In genomic region chr8:50292158-50292557, GRCm38 (mm10) we compare ENCODE assay signal across 9 mouse cellular contexts.
A peak's percentile ranks its signal among the peaks of the same experiment; 100 is the strongest.
DNase-seq lines count a peak whose midpoint lies in the region; ATAC-seq and TF ChIP-seq lines count a peak whose summit lies in the region.
"Had no signal": no experiment of that assay in that cellular context is flagged by ENCODE, and none has a peak within 500 bp of the region (broad histone marks: within the 10 kb centered on the region; RNA-seq: fewer than 3 reads in every experiment).

No protein-coding gene starts in this region.

- H3K4me3 ChIP-seq in heart, embryonic 13.5 days = no peak overlapping the region
- no peak overlapping the region for H3K4me3 ChIP-seq in embryonic facial prominence, embryonic 11.5 days (ENCODE audit: low read depth, low read length)
- H3K4me3 ChIP-seq in layer of hippocampus, adult 2 months = no peak overlapping the region
- H3K4me3 ChIP-seq: limb, embryonic 12.5 days had no signal

- H3K4me1 ChIP-seq in heart, embryonic 13.5 days = no peaks in the 10 kb centered on the region
- no peaks in the 10 kb centered on the region for H3K4me1 ChIP-seq in embryonic facial prominence, embryonic 11.5 days (ENCODE audit: control insufficient read depth, insufficient read depth, low read length)
- H3K4me1 ChIP-seq: limb, embryonic 12.5 days had no signal

- H3K9ac ChIP-seq in heart, embryonic 13.5 days = no peak overlapping the region
- H3K9ac ChIP-seq in embryonic facial prominence, embryonic 11.5 days (replicated peaks; ENCODE audit: low read length) = no peak overlapping the region
- H3K9ac ChIP-seq: limb, embryonic 12.5 days had no signal

- intact Hi-C loops in heart, postnatal 25 days (cut with DNase I) = no loop called here

- no peak for DNase-seq in heart, postnatal 25 days (ENCODE audit: low spot score)
- DNase-seq in B cell, adult 2 months = peak; percentile 6 to 11
- peak; percentile 3 for DNase-seq in adrenal gland, adult 8-10 months
- DNase-seq in embryonic facial prominence, embryonic 11.5 days (ENCODE audit: low spot score) = peak; percentile 78
- DNase-seq in layer of hippocampus, adult 2 months (ENCODE audit: low spot score in 2 of 2) = peak in 1 of 2 experiments; percentile 77
- DNase-seq in naive thymus-derived CD4-positive, alpha-beta T cell, adult 2 months (ENCODE audit: low read depth) = peak; percentile 1
- DNase-seq in yolk sac, embryonic 10.5 days (ENCODE audit: low spot score) = peak; percentile 5

- WGBS in heart, embryonic 13.5 days = 38% methylated on average over 7 of the region's 7 CpGs
- WGBS in embryonic facial prominence, embryonic 11.5 days = 36% methylated on average over 7 of the region's 7 CpGs

- H3K4me2 ChIP-seq in heart, embryonic 13.5 days = peak overlapping the region; percentile 14; the same call in 1 of the 2 replicates
- no peak overlapping the region for H3K4me2 ChIP-seq in embryonic facial prominence, embryonic 11.5 days (ENCODE audit: low read depth, low read length)
- H3K4me2 ChIP-seq: limb, embryonic 12.5 days had no signal

- H3K9me3 ChIP-seq in heart, embryonic 13.5 days = no peaks in the 10 kb centered on the region
- no peaks in the 10 kb centered on the region for H3K9me3 ChIP-seq in embryonic facial prominence, embryonic 11.5 days (replicated peaks; ENCODE audit: control insufficient read depth, low read length)
- H3K9me3 ChIP-seq: limb, embryonic 12.5 days had no signal

- peak; percentile 88 for TF ChIP-seq CTCF in layer of hippocampus, adult 2 months (conservative IDR thresholded peaks at IDR 0.05)

- no peak for ATAC-seq in heart, embryonic 13.5 days (ENCODE audit: extremely low read depth, insufficient number of reproducible peaks, low FRiP score, low TSS enrichment)
- no peak for ATAC-seq in embryonic facial prominence, embryonic 11.5 days (replicated peaks; ENCODE audit: insufficient number of reproducible peaks, low FRiP score, low TSS enrichment, low read depth)

- H3K27ac ChIP-seq in heart, embryonic 13.5 days (replicated peaks) = no peak overlapping the region
- no peak overlapping the region for H3K27ac ChIP-seq in embryonic facial prominence, embryonic 11.5 days (replicated peaks; ENCODE audit: low read depth, low read length)
- no peak overlapping the region for H3K27ac ChIP-seq in layer of hippocampus, adult 2 months
- H3K27ac ChIP-seq: limb, embryonic 12.5 days had no signal

- H3K36me3 ChIP-seq in heart, embryonic 13.5 days = no peaks in the 10 kb centered on the region
- no peaks in the 10 kb centered on the region for H3K36me3 ChIP-seq in embryonic facial prominence, embryonic 11.5 days (replicated peaks; ENCODE audit: control insufficient read depth, insufficient read depth, low read depth, low read length)
- H3K36me3 ChIP-seq: limb, embryonic 12.5 days had no signal

- H3K27me3 ChIP-seq in heart, embryonic 13.5 days (replicated peaks) = no peaks in the 10 kb centered on the region
- no peaks in the 10 kb centered on the region for H3K27me3 ChIP-seq in embryonic facial prominence, embryonic 11.5 days (ENCODE audit: control insufficient read depth, insufficient read depth, low read length)
- H3K27me3 ChIP-seq: limb, embryonic 12.5 days had no signal
